Mouse (Mus musculus): Measurements from ENCODE around the gene Dnaja2. TPM values are rescaled to one million over a fixed set of nuclear protein-coding genes. Genes with fewer than 3 reads are reported as not detected.
A peak's percentile ranks its signal among the peaks of the same experiment; 100 is the strongest.

Dnaja2 gene
- polyA plus RNA-seq, 1 experiment, result 221 TPM

GRCm38 (mm10) chr8:85498577-85498976 lies 56.6 kb downstream of the Dnaja2 start:
- Histone ChIP-seq H3K9ac (ENCODE audit: low read depth, poor library complexity, severe bottlenecking) (no peak overlapping the region), H3K9me3 (replicated peaks; ENCODE audit: control insufficient read depth, insufficient read depth, low read length, poor library complexity, severe bottlenecking) (no peaks in the 10 kb centered on the region), H3K36me3 (ENCODE audit: control insufficient read depth, insufficient read depth, low read length, poor library complexity, severe bottlenecking) (peaks cover 44% of the 10 kb centered on the region), H3K4me3 (ENCODE audit: low read depth, low read length) (no peak overlapping the region), H3K27me3 (ENCODE audit: control insufficient read depth, insufficient read depth, low read length, poor library complexity, severe bottlenecking) (no peaks in the 10 kb centered on the region), H3K27ac (ENCODE audit: insufficient read depth, low read length) (peak overlapping the region; percentile 80), H3K4me1 (ENCODE audit: control insufficient read depth, insufficient read depth, low read length) (peaks cover 11% of the 10 kb centered on the region)
- no peak for TF ChIP-seq CTCF (IDR thresholded peaks at IDR 0.05; ENCODE audit: low read depth, low read length)
- TF ChIP-seq EP300 (IDR thresholded peaks at IDR 0.05; ENCODE audit: insufficient read depth, low read depth, low read length), result 0 out of 2 replicates have a peak, but pooled peaks have one; percentile 54

- no peak overlapping the region for H3K9ac ChIP-seq (ENCODE audit: low read depth, poor library complexity, severe bottlenecking)
- no peaks in the 10 kb centered on the region for H3K9me3 ChIP-seq (replicated peaks; ENCODE audit: control insufficient read depth, insufficient read depth, low read length, poor library complexity, severe bottlenecking)
- peaks cover 11% of the 10 kb centered on the region for H3K4me1 ChIP-seq (ENCODE audit: control insufficient read depth, insufficient read depth, low read length)
- H3K36me3 ChIP-seq (ENCODE audit: control insufficient read depth, insufficient read depth, low read length, poor library complexity, severe bottlenecking), result peaks cover 32% of the 10 kb centered on the region
- H3K27ac ChIP-seq (ENCODE audit: insufficient read depth, low read length), result peak overlapping the region; percentile 55
- H3K27me3 ChIP-seq (ENCODE audit: control insufficient read depth, insufficient read depth, low read length, poor library complexity, severe bottlenecking), result no peaks in the 10 kb centered on the region
- no peak overlapping the region for H3K4me3 ChIP-seq (ENCODE audit: low read depth, low read length)
- TF ChIP-seq POLR2A (IDR thresholded peaks at IDR 0.05; ENCODE audit: insufficient read depth, low read length) (no peak), CTCF (IDR thresholded peaks at IDR 0.05; ENCODE audit: low read depth, low read length) (no peak), EP300 (IDR thresholded peaks at IDR 0.05; ENCODE audit: insufficient read depth, low read depth, low read length) (no peak)
These were observed 58.4 kb downstream of the Dnaja2 start for GRCm38 (mm10) chr8:85496778-85497177.

GRCm38 (mm10) chr8:85496125-85496524 lies 59.0 kb downstream of the Dnaja2 start:
- Histone ChIP-seq H3K36me3 (ENCODE audit: control insufficient read depth, insufficient read depth, low read length, poor library complexity, severe bottlenecking) (peaks cover 32% of the 10 kb centered on the region), H3K9ac (ENCODE audit: low read depth, poor library complexity, severe bottlenecking) (no peak overlapping the region), H3K4me3 (ENCODE audit: low read depth, low read length) (no peak overlapping the region), H3K9me3 (replicated peaks; ENCODE audit: control insufficient read depth, insufficient read depth, low read length, poor library complexity, severe bottlenecking) (no peaks in the 10 kb centered on the region), H3K27me3 (ENCODE audit: control insufficient read depth, insufficient read depth, low read length, poor library complexity, severe bottlenecking) (no peaks in the 10 kb centered on the region), H3K4me1 (ENCODE audit: control insufficient read depth, insufficient read depth, low read length) (peaks cover 9% of the 10 kb centered on the region), H3K27ac (ENCODE audit: insufficient read depth, low read length) (no peak overlapping the region)
- TF ChIP-seq EP300 (IDR thresholded peaks at IDR 0.05; ENCODE audit: insufficient read depth, low read depth, low read length) (no peak), CTCF (IDR thresholded peaks at IDR 0.05; ENCODE audit: low read depth, low read length) (no peak), POLR2A (IDR thresholded peaks at IDR 0.05; ENCODE audit: insufficient read depth, low read length) (no peak)

- H3K9ac ChIP-seq (ENCODE audit: low read depth, poor library complexity, severe bottlenecking), result peak overlapping the region; percentile 92
- peaks cover 24% of the 10 kb centered on the region for H3K36me3 ChIP-seq (ENCODE audit: control insufficient read depth, insufficient read depth, low read length, poor library complexity, severe bottlenecking)
- H3K9me3 ChIP-seq (replicated peaks; ENCODE audit: control insufficient read depth, insufficient read depth, low read length, poor library complexity, severe bottlenecking), result peaks cover 5% of the 10 kb centered on the region
- no peak overlapping the region for H3K27ac ChIP-seq (ENCODE audit: insufficient read depth, low read length)
- no peak for TF ChIP-seq EP300 (IDR thresholded peaks at IDR 0.05; ENCODE audit: insufficient read depth, low read depth, low read length)
- no peak for TF ChIP-seq POLR2A (IDR thresholded peaks at IDR 0.05; ENCODE audit: insufficient read depth, low read length)
- no peak for TF ChIP-seq CTCF (IDR thresholded peaks at IDR 0.05; ENCODE audit: low read depth, low read length)
- peaks cover 7% of the 10 kb centered on the region for H3K4me1 ChIP-seq (ENCODE audit: control insufficient read depth, insufficient read depth, low read length)
- H3K27me3 ChIP-seq (ENCODE audit: control insufficient read depth, insufficient read depth, low read length, poor library complexity, severe bottlenecking), result no peaks in the 10 kb centered on the region
- H3K4me3 ChIP-seq (ENCODE audit: low read depth, low read length), result peak overlapping the region; percentile 87
These were observed 61.9 kb downstream of the Dnaja2 start for GRCm38 (mm10) chr8:85492940-85493931.

- Histone ChIP-seq H3K27ac (ENCODE audit: insufficient read depth, low read length) (peak within 1 kb of the TSS; percentile 89), H3K9ac (ENCODE audit: low read depth, poor library complexity, severe bottlenecking) (peak within 1 kb of the TSS; percentile 92), H3K36me3 (ENCODE audit: control insufficient read depth, insufficient read depth, low read length, poor library complexity, severe bottlenecking) (peaks cover 24% of the 10 kb centered on the region), H3K9me3 (replicated peaks; ENCODE audit: control insufficient read depth, insufficient read depth, low read length, poor library complexity, severe bottlenecking) (peaks cover 5% of the 10 kb centered on the region), H3K4me3 (ENCODE audit: low read depth, low read length) (peak within 1 kb of the TSS; percentile 90), H3K27me3 (ENCODE audit: control insufficient read depth, insufficient read depth, low read length, poor library complexity, severe bottlenecking) (no peaks in the 10 kb centered on the region), H3K4me1 (ENCODE audit: control insufficient read depth, insufficient read depth, low read length) (peaks cover 6% of the 10 kb centered on the region)
- TF ChIP-seq EP300 (IDR thresholded peaks at IDR 0.05; ENCODE audit: insufficient read depth, low read depth, low read length) (peak; percentile 61; the same call in 1 of the 2 replicates), POLR2A (IDR thresholded peaks at IDR 0.05; ENCODE audit: insufficient read depth, low read length) (peak; percentile 77), CTCF (IDR thresholded peaks at IDR 0.05; ENCODE audit: low read depth, low read length) (no peak)
These were observed 62.8 kb downstream of the Dnaja2 start, which contains the start of gene Gpt2 for GRCm38 (mm10) chr8:85492125-85492875. TSS of gene Gpt2 (plus strand) at chr8:85492576.
